Mouse (Mus musculus) midbrain, embryonic 11.5 days (tissue): ENCODE measurements around the gene Mtmr6. TPM values are rescaled to one million over a fixed set of nuclear protein-coding genes. Genes with fewer than 3 reads are reported as not detected.

ENCODE experiments used
- ATAC-seq: fragments of 200-750 bp; cut with Nextera tagmentation; 2 replicates; pipeline ENCODE4 v1.8.0; 2017; ENCODE audit warnings: moderate TSS enrichment, moderate library complexity; ENCODE audit not compliant: low FRiP score
- DNase-seq: peaks from one replicate; pipeline ENCODE4 v3.0.0; 2015; ENCODE audit warnings: low spot score; ENCODE audit errors: missing footprints
- H3K27ac ChIP-seq: fragments of 300-500 bp; sonication (generic); 2 replicates; pipeline ENCODE4 v1.5.1; 2014; ENCODE audit warnings: low read depth, low read length
- H3K27me3 ChIP-seq: fragments of 300-500 bp; sonication (generic); 2 replicates; pipeline ENCODE4 v1.6.1; 2014; ENCODE audit warnings: mild to moderate bottlenecking, low read length, moderate library complexity, mixed read lengths; ENCODE audit not compliant: control insufficient read depth, insufficient read depth
- H3K36me3 ChIP-seq: fragments of 300-500 bp; sonication (generic); 2 replicates; pipeline ENCODE4 v1.6.1; 2014; ENCODE audit warnings: mild to moderate bottlenecking, low read length, moderate library complexity, mixed read lengths; ENCODE audit not compliant: control insufficient read depth, insufficient read depth
- H3K4me1 ChIP-seq: fragments of 300-500 bp; sonication (generic); 2 replicates; pipeline ENCODE4 v1.6.1; 2014; ENCODE audit warnings: low read length; ENCODE audit not compliant: control insufficient read depth, insufficient read depth
- H3K4me2 ChIP-seq: fragments of 300-500 bp; sonication (generic); 2 replicates; pipeline ENCODE4 v1.6.1; 2014; ENCODE audit warnings: mild to moderate bottlenecking, moderate library complexity
- H3K4me3 ChIP-seq: fragments of 300-500 bp; sonication (generic); 2 replicates; pipeline ENCODE4 v1.5.1; 2014; ENCODE audit warnings: low read depth, low read length
- H3K9ac ChIP-seq: fragments of 300-500 bp; sonication (generic); 2 replicates; pipeline ENCODE4 v1.6.1; 2014; ENCODE audit warnings: low read length
- H3K9me3 ChIP-seq: fragments of 300-500 bp; sonication (generic); 2 replicates; pipeline ENCODE4 v1.6.1; 2016; ENCODE audit warnings: low read length; ENCODE audit not compliant: control insufficient read depth
- WGBS: fragments of 180-500 bp; shearing (Covaris S2); extraction: QIAGEN DNeasy Blood & Tissue Kit; methylation state at CpG from one replicate; pipeline ENCODE4 v1.1.7; 2014; 5-methylcytosine and 5-hydroxymethylcytosine counted together
- polyA plus RNA-seq: library from polyadenylated mRNA; unstranded; fragments of >200 nt; fragmentation: Nextera tagmentation; extraction: Ambion mirVana; gene quantifications from 2 replicates; pipeline ENCODE4 v1.2.1, GENCODE M21; 2014

The Mtmr6 gene
- polyA plus RNA-seq, 1 experiment from 2014 or later: 51.0 TPM

- Histone ChIP-seq H3K4me3 (peak overlapping the region; percentile 97), H3K9ac (peak overlapping the region; percentile 97), H3K27ac (peak overlapping the region; percentile 62), H3K9me3 (no peaks in the 10 kb centered on the region), H3K36me3 (no peaks in the 10 kb centered on the region), H3K27me3 (no peaks in the 10 kb centered on the region), H3K4me2 (peak overlapping the region; percentile 87), H3K4me1 (peaks cover 9% of the 10 kb centered on the region)
- ATAC-seq: 0 out of 2 replicates have a peak, but pooled peaks have one; percentile 6
- WGBS: 21% methylated on average over 15 of the region's 15 CpGs
- no peak for DNase-seq
These were observed 12.7 kb upstream of the Mtmr6 start for GRCm38 (mm10) chr14:60252004-60253000.

GRCm38 (mm10) chr14:60253466-60253865 is 11.6 kb upstream of the Mtmr6 start:
- Histone ChIP-seq H3K9me3 (no peaks in the 10 kb centered on the region), H3K36me3 (no peaks in the 10 kb centered on the region), H3K27me3 (no peaks in the 10 kb centered on the region), H3K4me1 (peaks cover 9% of the 10 kb centered on the region), H3K9ac (no peak overlapping the region), H3K4me3 (no peak overlapping the region), H3K27ac (no peak overlapping the region), H3K4me2 (no peak overlapping the region)
- ATAC-seq (no peak), DNase-seq (no peak)
- WGBS: 96% methylated on average over 3 of the region's 3 CpGs

- Histone ChIP-seq H3K4me2 (no peak overlapping the region), H3K9me3 (no peaks in the 10 kb centered on the region), H3K36me3 (no peaks in the 10 kb centered on the region), H3K4me1 (peaks cover 9% of the 10 kb centered on the region), H3K9ac (no peak overlapping the region), H3K27ac (no peak overlapping the region), H3K27me3 (no peaks in the 10 kb centered on the region), H3K4me3 (no peak overlapping the region)
- no peak for ATAC-seq
- DNase-seq: no peak
These were observed 10.3 kb upstream of the Mtmr6 start for GRCm38 (mm10) chr14:60254774-60255173.

- Histone ChIP-seq H3K4me3 (no peak overlapping the region), H3K27ac (no peak overlapping the region), H3K36me3 (no peaks in the 10 kb centered on the region), H3K4me1 (peaks cover 6% of the 10 kb centered on the region), H3K9me3 (no peaks in the 10 kb centered on the region), H3K4me2 (no peak overlapping the region), H3K9ac (no peak overlapping the region), H3K27me3 (no peaks in the 10 kb centered on the region)
- WGBS: 26% methylated on average over 3 of the region's 3 CpGs
- DNase-seq (no peak), ATAC-seq (no peak)
These were observed 8.7 kb upstream of the Mtmr6 start for GRCm38 (mm10) chr14:60256356-60256755.

GRCm38 (mm10) chr14:60257101-60257500 is 7.9 kb upstream of the Mtmr6 start:
- H3K27me3 ChIP-seq: no peaks in the 10 kb centered on the region
- 77% methylated on average over 4 of the region's 4 CpGs for WGBS
- DNase-seq (no peak), ATAC-seq (no peak)
- H3K4me3 ChIP-seq: no peak overlapping the region
- H3K4me2 ChIP-seq: no peak overlapping the region
- H3K36me3 ChIP-seq: no peaks in the 10 kb centered on the region
- no peak overlapping the region for H3K9ac ChIP-seq
- peaks cover 6% of the 10 kb centered on the region for H3K4me1 ChIP-seq
- H3K27ac ChIP-seq: no peak overlapping the region
- H3K9me3 ChIP-seq: no peaks in the 10 kb centered on the region

- DNase-seq (no peak), ATAC-seq (no peak)
- no peaks in the 10 kb centered on the region for H3K27me3 ChIP-seq
- 90% methylated on average over 1 of the region's 1 CpGs for WGBS
- H3K36me3 ChIP-seq: no peaks in the 10 kb centered on the region
- no peak overlapping the region for H3K9ac ChIP-seq
- no peak overlapping the region for H3K4me3 ChIP-seq
- H3K27ac ChIP-seq: no peak overlapping the region
- no peaks in the 10 kb centered on the region for H3K4me1 ChIP-seq
- H3K9me3 ChIP-seq: no peaks in the 10 kb centered on the region
- H3K4me2 ChIP-seq: no peak overlapping the region
These were observed 7.2 kb upstream of the Mtmr6 start for GRCm38 (mm10) chr14:60257851-60258250.

GRCm38 (mm10) chr14:60262316-60262715 is 2.7 kb upstream of the Mtmr6 start:
- H3K36me3 ChIP-seq: no peaks in the 10 kb centered on the region
- H3K4me2 ChIP-seq: no peak overlapping the region
- WGBS: 70% methylated on average over 7 of the region's 7 CpGs
- H3K9me3 ChIP-seq: no peaks in the 10 kb centered on the region
- ATAC-seq (no peak), DNase-seq (no peak)
- no peak overlapping the region for H3K27ac ChIP-seq
- H3K27me3 ChIP-seq: no peaks in the 10 kb centered on the region
- H3K4me1 ChIP-seq: peaks cover 9% of the 10 kb centered on the region
- no peak overlapping the region for H3K4me3 ChIP-seq
- H3K9ac ChIP-seq: no peak overlapping the region

GRCm38 (mm10) chr14:60269333-60269732 is 4.3 kb downstream of the Mtmr6 start:
- no peaks in the 10 kb centered on the region for H3K36me3 ChIP-seq
- H3K4me3 ChIP-seq: no peak overlapping the region
- WGBS: 86% methylated on average over 6 of the region's 6 CpGs
- DNase-seq (no peak), ATAC-seq (no peak)
- no peak overlapping the region for H3K27ac ChIP-seq
- no peaks in the 10 kb centered on the region for H3K9me3 ChIP-seq
- peaks cover 9% of the 10 kb centered on the region for H3K4me1 ChIP-seq
- H3K27me3 ChIP-seq: no peaks in the 10 kb centered on the region
- no peak overlapping the region for H3K9ac ChIP-seq
- no peak overlapping the region for H3K4me2 ChIP-seq

- Histone ChIP-seq H3K4me1 (no peaks in the 10 kb centered on the region), H3K36me3 (no peaks in the 10 kb centered on the region), H3K27ac (no peak overlapping the region), H3K4me3 (no peak overlapping the region), H3K9ac (no peak overlapping the region), H3K4me2 (no peak overlapping the region), H3K27me3 (no peaks in the 10 kb centered on the region), H3K9me3 (no peaks in the 10 kb centered on the region)
- no peak for ATAC-seq
- DNase-seq: no peak
- WGBS: 80% methylated on average over 6 of the region's 6 CpGs
These were observed 8.3 kb downstream of the Mtmr6 start for GRCm38 (mm10) chr14:60273346-60273745.
